Mouse (Mus musculus) lung, embryonic 14.5 days (tissue): ENCODE data around the gene Kcnmb4. TPM values are rescaled to one million over a fixed set of nuclear protein-coding genes. Genes with fewer than 3 reads are reported as not detected.

Experiments
- ATAC-seq: fragments of 200-750 bp; cut with Nextera tagmentation; 2 replicates; pipeline ENCODE4 v1.8.0; 2017; ENCODE audit warnings: mild to moderate bottlenecking, moderate TSS enrichment, moderate library complexity; ENCODE audit not compliant: insufficient read depth
- DNase-seq: peaks from one replicate; pipeline ENCODE4 v3.0.0-alpha.2; 2015
- H3K27ac ChIP-seq: fragments of 300-500 bp; sonication (generic); 2 replicates; pipeline ENCODE4 v1.5.1; 2014; ENCODE audit warnings: low read depth, mild to moderate bottlenecking, moderate library complexity
- H3K27me3 ChIP-seq: fragments of 300-500 bp; sonication (generic); 2 replicates; pipeline ENCODE4 v1.6.1; 2014; ENCODE audit warnings: low read length, control low read depth; ENCODE audit not compliant: insufficient read depth
- H3K36me3 ChIP-seq: fragments of 300-500 bp; sonication (generic); 2 replicates; pipeline ENCODE4 v1.6.1; 2014; ENCODE audit warnings: control low read depth; ENCODE audit not compliant: insufficient read depth
- H3K4me1 ChIP-seq: fragments of 300-500 bp; sonication (generic); 2 replicates; pipeline ENCODE4 v1.6.1; 2014; ENCODE audit warnings: antibody characterized with exemption, control low read depth; ENCODE audit not compliant: insufficient read depth
- H3K4me2 ChIP-seq: fragments of 300-500 bp; sonication (generic); 2 replicates; pipeline ENCODE4 v1.6.1; 2014; ENCODE audit warnings: mild to moderate bottlenecking
- H3K4me3 ChIP-seq: fragments of 300-500 bp; sonication (generic); 2 replicates; pipeline ENCODE4 v1.5.1; 2014; ENCODE audit warnings: low read depth, low read length
- H3K9ac ChIP-seq: fragments of 300-500 bp; sonication (generic); 2 replicates; pipeline ENCODE4 v1.6.1; 2014
- H3K9me3 ChIP-seq: fragments of 300-500 bp; sonication (generic); 2 replicates; pipeline ENCODE4 v1.6.1; 2016; ENCODE audit warnings: low read depth, low read length, control low read depth
- CTCF ChIP-seq: IDR thresholded peaks from 2 replicates; pipeline ENCODE4 v1.5.1; 2016; ENCODE audit warnings: antibody characterized with exemption, low read depth
- WGBS: fragments of 180-500 bp; shearing (Covaris S2); extraction: QIAGEN DNeasy Blood & Tissue Kit; methylation state at CpG from one replicate; pipeline ENCODE4 v1.1.7; 2014; 5-methylcytosine and 5-hydroxymethylcytosine counted together
- polyA plus RNA-seq: library from polyadenylated mRNA; unstranded; fragments of >200 nt; fragmentation: Nextera tagmentation; extraction: Ambion mirVana; gene quantifications from 2 replicates; pipeline ENCODE4 v1.2.1, GENCODE M21; 2014

The Kcnmb4 gene
- polyA plus RNA-seq, 1 experiment from 2014 or later = 4.6 TPM

- 60% methylated on average over 9 of the region's 9 CpGs for WGBS
- H3K27me3 ChIP-seq = no peaks in the 10 kb centered on the region
- no peak overlapping the region for H3K9ac ChIP-seq
- no peak for TF ChIP-seq CTCF
- no peak overlapping the region for H3K4me3 ChIP-seq
- H3K36me3 ChIP-seq = no peaks in the 10 kb centered on the region
- H3K27ac ChIP-seq = no peak overlapping the region
- no peak for ATAC-seq
- no peak overlapping the region for H3K4me2 ChIP-seq
- H3K4me1 ChIP-seq = no peaks in the 10 kb centered on the region
- H3K9me3 ChIP-seq = no peaks in the 10 kb centered on the region
- DNase-seq = peak; percentile 67
Measured at GRCm38 (mm10) chr10:116393790-116394475, 79.7 kb downstream of the Kcnmb4 start.

DNA sequence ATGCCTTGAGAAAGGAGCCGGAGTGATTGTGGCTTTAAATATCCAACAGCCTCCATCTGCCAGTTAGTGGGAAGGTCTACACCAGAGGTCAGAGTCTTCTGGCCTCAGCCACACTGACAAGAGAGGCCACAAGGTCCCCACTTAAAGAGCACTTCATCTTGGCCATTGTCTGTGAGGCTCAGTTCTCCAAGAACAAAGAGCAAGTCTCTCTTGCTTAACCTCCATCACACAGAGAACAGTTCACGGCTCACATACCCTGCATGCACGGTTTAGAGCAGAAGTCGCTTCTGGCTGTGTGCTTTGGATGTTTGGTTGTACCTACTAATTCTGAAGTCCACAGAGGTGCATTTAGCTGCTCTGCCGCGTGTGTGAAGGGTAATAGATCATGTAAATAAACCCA is 84.8 kb downstream of the Kcnmb4 start:
- ATAC-seq (no peak), DNase-seq (no peak)
- Histone ChIP-seq H3K9me3 (no peaks in the 10 kb centered on the region), H3K36me3 (no peaks in the 10 kb centered on the region), H3K27ac (no peak overlapping the region), H3K9ac (no peak overlapping the region), H3K4me2 (no peak overlapping the region), H3K27me3 (no peaks in the 10 kb centered on the region), H3K4me1 (no peaks in the 10 kb centered on the region), H3K4me3 (no peak overlapping the region)
- no peak for TF ChIP-seq CTCF
- 38% methylated on average over 6 of the region's 6 CpGs for WGBS

GRCm38 (mm10) chr10:116386391-116386885 is 87.2 kb downstream of the Kcnmb4 start:
- Histone ChIP-seq H3K9me3 (no peaks in the 10 kb centered on the region), H3K4me3 (no peak overlapping the region), H3K9ac (no peak overlapping the region), H3K27me3 (no peaks in the 10 kb centered on the region), H3K4me1 (no peaks in the 10 kb centered on the region), H3K36me3 (no peaks in the 10 kb centered on the region), H3K4me2 (no peak overlapping the region), H3K27ac (no peak overlapping the region)
- WGBS = 19% methylated on average over 7 of the region's 7 CpGs
- DNase-seq (peak; percentile 46), ATAC-seq (no peak; the same call in 1 of the 2 replicates)
- no peak for TF ChIP-seq CTCF

GRCm38 (mm10) chr10:116384401-116384800 is 89.3 kb downstream of the Kcnmb4 start:
- H3K9ac ChIP-seq = no peak overlapping the region
- DNase-seq (no peak), ATAC-seq (no peak)
- no peak overlapping the region for H3K27ac ChIP-seq
- H3K4me3 ChIP-seq = no peak overlapping the region
- H3K36me3 ChIP-seq = no peaks in the 10 kb centered on the region
- no peaks in the 10 kb centered on the region for H3K4me1 ChIP-seq
- no peak overlapping the region for H3K4me2 ChIP-seq
- no peaks in the 10 kb centered on the region for H3K27me3 ChIP-seq
- H3K9me3 ChIP-seq = no peaks in the 10 kb centered on the region
- TF ChIP-seq CTCF = no peak
- 62% methylated on average over 4 of the region's 4 CpGs for WGBS

- DNase-seq (no peak), ATAC-seq (no peak)
- no peak overlapping the region for H3K4me2 ChIP-seq
Measured at GRCm38 (mm10) chr10:116382826-116383685, 90.6 kb downstream of the Kcnmb4 start.

GRCm38 (mm10) chr10:116376853-116377252 is 96.8 kb downstream of the Kcnmb4 start:
- no peak for TF ChIP-seq CTCF
- Histone ChIP-seq H3K27me3 (no peaks in the 10 kb centered on the region), H3K4me2 (no peak overlapping the region), H3K36me3 (no peaks in the 10 kb centered on the region), H3K27ac (no peak overlapping the region), H3K9me3 (no peaks in the 10 kb centered on the region), H3K4me1 (no peaks in the 10 kb centered on the region), H3K4me3 (no peak overlapping the region), H3K9ac (no peak overlapping the region)
- DNase-seq (peak; percentile 64), ATAC-seq (no peak)
- 57% methylated on average over 4 of the region's 4 CpGs for WGBS

More at GRCm38 (mm10) chr10:116382826-116383685, 90.6 kb downstream of the Kcnmb4 start:
- Histone ChIP-seq H3K4me1 (no peaks in the 10 kb centered on the region), H3K27ac (no peak overlapping the region), H3K4me3 (no peak overlapping the region), H3K27me3 (no peaks in the 10 kb centered on the region), H3K9ac (no peak overlapping the region), H3K9me3 (no peaks in the 10 kb centered on the region), H3K36me3 (no peaks in the 10 kb centered on the region)
- TF ChIP-seq CTCF = no peak
- 76% methylated on average over 13 of the region's 13 CpGs for WGBS

GRCm38 (mm10) chr10:116374111-116374510 is 99.6 kb downstream of the Kcnmb4 start:
- H3K4me1 ChIP-seq = no peaks in the 10 kb centered on the region
- H3K9ac ChIP-seq = no peak overlapping the region
- H3K27ac ChIP-seq = no peak overlapping the region
- H3K4me2 ChIP-seq = no peak overlapping the region
- no peaks in the 10 kb centered on the region for H3K36me3 ChIP-seq
- 90% methylated on average over 6 of the region's 6 CpGs for WGBS
- H3K9me3 ChIP-seq = no peaks in the 10 kb centered on the region
- H3K27me3 ChIP-seq = no peaks in the 10 kb centered on the region
- DNase-seq (no peak), ATAC-seq (no peak)
- TF ChIP-seq CTCF = no peak
- H3K4me3 ChIP-seq = no peak overlapping the region
